ENCODE assay signal across 12 mouse cellular contexts in the genomic region with DNA sequence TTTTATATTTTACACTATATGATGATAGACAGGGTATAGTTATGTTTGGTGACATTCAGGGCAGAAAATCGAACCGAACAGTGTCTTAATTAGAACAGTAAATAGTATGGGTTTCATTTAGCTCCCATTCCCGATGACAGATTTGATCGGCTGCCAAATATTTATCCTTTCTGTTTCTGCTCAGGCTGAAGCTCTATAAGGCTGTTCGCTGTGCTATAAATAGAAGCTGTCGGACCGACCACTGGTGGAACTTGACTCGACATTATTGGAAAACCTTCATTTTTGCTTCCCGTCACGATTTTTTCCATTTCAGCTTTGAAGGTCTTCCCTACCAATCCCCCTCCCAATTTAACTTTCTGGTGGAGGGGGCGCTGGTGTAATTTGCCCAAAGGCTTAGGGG.
DNase-seq lines count a peak whose midpoint lies in the region; ATAC-seq and TF ChIP-seq lines count a peak whose summit lies in the region.
"Had no signal": no experiment of that assay in that cellular context is flagged by ENCODE, and none has a peak within 500 bp of the region (broad histone marks: within the 10 kb centered on the region; RNA-seq: fewer than 3 reads in every experiment).

No protein-coding gene starts in this region.

- no peak overlapping the region for H3K27ac ChIP-seq in forebrain, embryonic 16.5 days (ENCODE audit: low read length)
- no peak overlapping the region for H3K27ac ChIP-seq in forebrain, embryonic 11.5 days (ENCODE audit: low read depth, low read length)
- no peak overlapping the region for H3K27ac ChIP-seq in kidney, embryonic 16.5 days (ENCODE audit: low read length)
- H3K27ac ChIP-seq: layer of hippocampus, adult 2 months had no signal

- no peaks in the 10 kb centered on the region for H3K27me3 ChIP-seq in forebrain, embryonic 16.5 days (replicated peaks; ENCODE audit: control insufficient read depth, insufficient read depth, low read length)
- H3K27me3 ChIP-seq in forebrain, embryonic 11.5 days (ENCODE audit: control insufficient read depth, insufficient read depth, low read length), result no peaks in the 10 kb centered on the region
- H3K27me3 ChIP-seq in kidney, embryonic 16.5 days (ENCODE audit: insufficient read depth, low read length), result no peaks in the 10 kb centered on the region

- DNase-seq in forebrain, embryonic 11.5 days (ENCODE audit: low spot score), result no peak
- DNase-seq in kidney, adult 8-10 months, result no peak
- peak; percentile 68 for DNase-seq in brain, embryonic 14.5 days (ENCODE audit: low read depth)
- peak; percentile 35 for DNase-seq in hindlimb bud, embryonic 11.5 days (ENCODE audit: extremely low spot score, low read depth, low spot score)
- no peak for DNase-seq in spleen, postnatal 10 days (ENCODE audit: low spot score in 2 of 2)
- no peak for DNase-seq in thymus, postnatal 14 days
- DNase-seq: gastrocnemius, adult 2 months had no signal

- TF ChIP-seq CTCF in brain, embryonic 14.5 days (IDR thresholded peaks at IDR 0.05; ENCODE audit: borderline replicate concordance, extremely low read depth, insufficient read depth, insufficient read length), result no peak

- no peak overlapping the region for H3K4me3 ChIP-seq in forebrain, embryonic 16.5 days (replicated peaks; ENCODE audit: low read length)
- H3K4me3 ChIP-seq in forebrain, embryonic 11.5 days (ENCODE audit: low read depth, low read length), result no peak overlapping the region
- no peak overlapping the region for H3K4me3 ChIP-seq in kidney, embryonic 16.5 days (ENCODE audit: low read length)
- H3K4me3 ChIP-seq: gastrocnemius, adult 2 months; layer of hippocampus, adult 2 months; myocyte had no signal

- H3K36me3 ChIP-seq in forebrain, embryonic 16.5 days (ENCODE audit: control insufficient read depth, insufficient read depth), result no peaks in the 10 kb centered on the region
- H3K36me3 ChIP-seq in forebrain, embryonic 11.5 days (ENCODE audit: control insufficient read depth, insufficient read depth, low read length), result no peaks in the 10 kb centered on the region
- H3K36me3 ChIP-seq in kidney, embryonic 16.5 days (ENCODE audit: insufficient read depth, low read length), result no peaks in the 10 kb centered on the region
- H3K36me3 ChIP-seq: G1E had no signal

- H3K9ac ChIP-seq in forebrain, embryonic 16.5 days (replicated peaks; ENCODE audit: low read depth, low read length), result no peak overlapping the region
- H3K9ac ChIP-seq in forebrain, embryonic 11.5 days (ENCODE audit: low read length), result no peak overlapping the region
- H3K9ac ChIP-seq in kidney, embryonic 16.5 days (replicated peaks; ENCODE audit: low read length), result no peak overlapping the region

- WGBS in forebrain, embryonic 16.5 days, result 34% methylated on average over 11 of the region's 11 CpGs
- WGBS in forebrain, embryonic 11.5 days, result 81% methylated on average over 11 of the region's 11 CpGs
- 61% methylated on average over 11 of the region's 11 CpGs for WGBS in kidney, embryonic 16.5 days

- H3K4me2 ChIP-seq in forebrain, embryonic 16.5 days (ENCODE audit: low read length), result no peak overlapping the region
- no peak overlapping the region for H3K4me2 ChIP-seq in forebrain, embryonic 11.5 days (ENCODE audit: low read depth, low read length, severe bottlenecking)
- peak overlapping the region; percentile 33; the same call in 1 of the 2 replicates for H3K4me2 ChIP-seq in kidney, embryonic 16.5 days (replicated peaks; ENCODE audit: low read depth, low read length)

- peak; percentile 65 for ATAC-seq in forebrain, embryonic 16.5 days
- no peak for ATAC-seq in forebrain, embryonic 11.5 days (replicated peaks; ENCODE audit: low FRiP score)
- ATAC-seq in kidney, embryonic 16.5 days (ENCODE audit: low FRiP score, low TSS enrichment), result no peak

- H3K4me1 ChIP-seq in forebrain, embryonic 16.5 days (replicated peaks; ENCODE audit: control insufficient read depth, insufficient read depth, low read length), result 0 out of 2 replicates have a peak, but pooled peaks cover 5% of the 10 kb centered on the region
- no peaks in the 10 kb centered on the region for H3K4me1 ChIP-seq in forebrain, embryonic 11.5 days (replicated peaks; ENCODE audit: control insufficient read depth, insufficient read depth, low read length)
- no peaks in the 10 kb centered on the region for H3K4me1 ChIP-seq in kidney, embryonic 16.5 days (ENCODE audit: insufficient read depth, low read length)

- TF ChIP-seq POLR2A in brain, embryonic 14.5 days (IDR thresholded peaks at IDR 0.05; ENCODE audit: borderline replicate concordance, extremely low read depth, insufficient read depth, insufficient read length, poor library complexity, severe bottlenecking), result no peak

- H3K9me3 ChIP-seq in forebrain, embryonic 16.5 days (ENCODE audit: control insufficient read depth, low read length), result no peaks in the 10 kb centered on the region
- no peaks in the 10 kb centered on the region for H3K9me3 ChIP-seq in forebrain, embryonic 11.5 days (ENCODE audit: control insufficient read depth, low read length)
- no peaks in the 10 kb centered on the region for H3K9me3 ChIP-seq in kidney, embryonic 16.5 days (ENCODE audit: low read length)

Comparison
In these comparisons a context has a peak if more than half of its experiments do, and no peak if none do; other contexts are left out.
1. DNase-seq: peak in brain, embryonic 14.5 days (single experiment) and hindlimb bud, embryonic 11.5 days (single experiment); none in forebrain, embryonic 11.5 days (single experiment), kidney, adult 8-10 months (0 of 2), spleen, postnatal 10 days (0 of 2) and thymus, postnatal 14 days (single experiment).